Mouse (Mus musculus): ENCODE measurements around the gene Kcnma1.

The Kcnma1 gene

DNA sequence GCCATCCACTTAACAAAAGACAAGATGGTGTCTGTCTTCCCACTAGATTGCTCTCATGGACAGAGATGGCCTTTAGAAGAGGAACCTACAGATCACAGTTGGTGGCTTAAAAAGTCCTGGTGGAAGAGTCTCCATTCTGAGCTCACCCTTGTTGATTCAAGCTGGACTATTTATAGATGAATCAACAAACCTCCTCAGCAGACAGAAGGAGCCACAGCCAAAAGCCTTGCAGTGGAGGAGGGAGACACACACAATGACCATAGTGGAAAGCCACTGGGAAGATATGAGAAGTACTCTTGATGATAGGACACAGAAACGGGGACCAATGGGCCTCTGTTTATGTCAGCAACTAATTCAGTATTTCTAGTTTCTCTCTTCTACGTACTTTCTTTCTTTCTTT is 239.7 kb downstream of the Kcnma1 start:
- DNase-seq (ENCODE audit: low read depth): peak; percentile 23

DNA sequence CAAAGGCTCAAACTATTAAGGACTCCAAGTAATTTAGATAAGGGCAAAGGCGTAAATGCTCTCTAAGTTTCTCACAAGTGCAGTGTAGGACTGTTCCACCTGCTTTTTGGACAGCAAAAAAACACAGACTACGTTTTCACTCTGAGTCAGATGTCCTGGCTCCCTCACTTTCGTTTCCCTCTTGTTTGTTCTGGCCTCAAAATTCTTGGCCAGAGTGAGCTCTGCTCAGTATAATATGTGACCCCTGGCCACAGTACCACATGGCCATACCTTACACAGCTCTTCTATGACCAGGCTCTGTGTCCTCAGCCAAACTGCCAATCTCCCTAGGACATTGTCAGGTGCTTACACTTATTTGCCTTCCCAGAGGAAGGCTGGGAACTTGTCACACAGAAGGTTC is 241.6 kb downstream of the Kcnma1 start:
- DNase-seq (ENCODE audit: low read depth): peak; percentile 60

DNA sequence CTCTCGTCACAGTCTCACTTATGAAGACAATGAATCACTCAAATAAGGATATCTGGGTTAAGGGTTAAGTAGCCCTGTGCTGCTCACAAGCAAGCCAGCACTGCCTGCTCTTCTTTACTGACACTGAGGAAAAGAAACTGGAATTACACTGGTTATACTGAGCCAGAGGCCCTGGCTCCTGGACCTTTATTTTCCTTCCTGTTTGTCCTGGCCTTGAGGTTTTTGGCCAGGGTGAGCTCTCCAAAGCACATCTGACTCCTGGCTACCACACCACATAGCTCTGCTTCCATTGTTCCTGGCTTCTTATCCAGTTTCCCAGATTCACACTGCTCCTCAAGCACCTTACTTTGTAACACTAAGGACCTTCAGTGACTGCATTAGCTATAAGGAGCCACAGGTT is 242.5 kb downstream of the Kcnma1 start:
- DNase-seq (ENCODE audit: low read depth): no peak

DNA sequence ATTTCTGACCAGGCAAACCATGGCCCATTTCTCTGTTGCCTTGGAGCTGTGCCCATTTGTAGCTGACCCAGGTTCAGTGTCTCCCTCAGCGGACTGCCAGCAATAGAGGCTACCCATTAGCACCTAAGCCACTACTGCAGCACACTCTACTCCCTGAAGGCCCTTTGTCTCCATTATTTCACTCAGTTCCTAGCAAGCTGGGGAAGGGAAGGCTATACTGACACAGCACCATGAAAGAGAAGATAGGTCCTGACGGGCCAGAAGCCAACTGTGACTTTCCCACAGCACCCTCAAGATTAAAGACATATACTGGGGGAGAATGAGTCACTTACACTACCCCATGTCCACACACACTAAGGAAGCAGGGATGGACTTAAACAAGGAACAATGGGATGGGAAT is 251.8 kb downstream of the Kcnma1 start:
- DNase-seq (ENCODE audit: low read depth): no peak

DNA sequence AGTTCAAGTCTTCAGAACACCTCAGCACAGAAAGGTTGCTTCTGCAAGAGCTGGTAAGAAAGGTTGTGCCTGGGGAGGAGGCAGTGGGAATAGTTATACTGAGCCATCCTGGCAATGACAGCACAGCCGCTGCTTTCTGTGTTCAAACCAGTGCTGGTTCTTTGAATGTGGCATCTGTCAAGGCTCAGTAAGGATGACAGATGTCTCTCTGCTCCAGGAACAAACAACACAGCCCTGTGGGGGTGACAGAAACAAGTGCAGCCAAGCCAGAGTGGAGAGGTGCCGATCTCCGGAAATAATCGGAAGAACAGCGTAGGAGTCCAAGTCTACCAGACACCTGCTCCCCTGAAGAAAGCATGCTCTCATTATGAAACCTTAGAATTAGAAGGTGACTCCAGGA is 254.7 kb downstream of the Kcnma1 start:
- DNase-seq (ENCODE audit: low read depth): no peak

DNA sequence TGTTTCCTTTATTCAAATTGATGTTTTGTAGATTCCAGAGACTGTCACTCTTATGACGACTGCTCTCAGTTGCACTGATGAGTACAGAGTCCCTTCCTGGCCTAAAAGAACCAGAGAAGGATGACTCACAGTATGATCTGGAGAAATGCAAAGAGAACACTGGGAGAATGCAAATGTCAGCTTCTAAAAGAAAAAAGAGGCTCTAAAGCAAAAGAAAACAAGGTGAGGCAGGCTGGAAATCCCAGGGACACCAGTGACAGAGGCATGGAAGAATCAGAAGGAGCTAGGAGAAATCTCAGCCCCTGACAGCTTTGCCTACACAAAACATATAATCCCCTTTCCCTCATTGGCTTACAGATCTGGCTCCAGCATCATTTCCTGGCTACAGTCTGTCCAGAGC is 255.9 kb downstream of the Kcnma1 start:
- peak; percentile 6 for DNase-seq (ENCODE audit: low read depth)

DNA sequence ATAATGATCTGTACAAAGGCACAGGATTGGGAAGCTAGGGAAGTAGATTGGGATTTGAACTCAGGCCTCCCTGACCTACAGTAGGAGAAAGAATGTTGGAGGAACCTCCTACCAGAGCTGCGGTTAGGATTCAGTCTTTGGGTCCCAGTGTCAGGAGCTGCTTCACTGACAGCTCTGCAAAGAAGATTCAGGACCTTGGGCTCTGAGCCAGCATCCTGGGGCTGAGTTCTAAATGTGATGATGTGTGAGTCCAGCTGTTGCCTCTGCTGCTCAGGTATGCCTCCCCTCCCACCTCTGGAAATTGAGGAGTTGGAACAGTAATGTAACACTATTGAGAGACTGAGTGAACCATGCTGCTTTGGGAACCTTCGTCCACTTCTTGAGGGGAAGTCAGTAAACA is 266.3 kb downstream of the Kcnma1 start:
- no peak for DNase-seq (ENCODE audit: low read depth)

DNA sequence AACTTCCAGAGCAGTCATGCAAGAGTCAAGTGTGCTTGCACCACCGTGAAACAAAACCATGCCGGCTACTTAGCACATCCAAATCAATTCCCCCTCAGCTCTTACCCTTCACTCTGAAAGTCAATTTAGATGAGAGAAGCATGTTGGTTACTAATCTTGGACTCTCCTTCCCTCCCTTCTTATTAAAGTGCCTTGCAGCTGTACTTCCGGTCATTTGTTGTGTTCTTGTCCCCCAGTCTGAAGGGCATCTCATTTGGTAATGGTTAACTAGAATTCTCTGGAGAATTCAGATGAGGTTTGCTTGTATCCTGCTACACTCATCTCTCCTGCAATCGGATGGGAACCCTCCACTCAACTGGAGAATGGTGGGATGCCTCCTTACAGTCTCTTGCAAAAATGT is 267.3 kb downstream of the Kcnma1 start:
- no peak for DNase-seq (ENCODE audit: low read depth)

DNA sequence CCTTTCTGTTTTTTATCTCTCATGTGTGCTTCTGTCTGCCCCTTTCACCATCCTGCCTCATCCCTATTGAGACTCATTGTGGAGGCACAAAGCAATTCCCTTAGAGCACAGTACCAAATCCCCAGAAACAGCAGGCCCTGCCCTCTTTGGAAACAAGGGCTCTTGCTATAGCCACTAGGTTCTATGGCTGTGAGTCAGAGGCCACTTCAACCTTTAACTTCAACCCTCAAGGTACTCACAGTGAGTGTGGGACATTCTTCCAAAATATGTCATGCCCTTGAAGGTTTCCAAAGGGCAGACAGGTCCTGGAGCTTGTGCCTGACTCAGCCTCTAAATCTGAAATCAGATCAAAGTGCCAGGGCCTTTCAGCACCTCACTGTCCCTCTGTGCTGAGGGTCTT is 272.8 kb downstream of the Kcnma1 start:
- no peak for DNase-seq (ENCODE audit: low read depth)

DNA sequence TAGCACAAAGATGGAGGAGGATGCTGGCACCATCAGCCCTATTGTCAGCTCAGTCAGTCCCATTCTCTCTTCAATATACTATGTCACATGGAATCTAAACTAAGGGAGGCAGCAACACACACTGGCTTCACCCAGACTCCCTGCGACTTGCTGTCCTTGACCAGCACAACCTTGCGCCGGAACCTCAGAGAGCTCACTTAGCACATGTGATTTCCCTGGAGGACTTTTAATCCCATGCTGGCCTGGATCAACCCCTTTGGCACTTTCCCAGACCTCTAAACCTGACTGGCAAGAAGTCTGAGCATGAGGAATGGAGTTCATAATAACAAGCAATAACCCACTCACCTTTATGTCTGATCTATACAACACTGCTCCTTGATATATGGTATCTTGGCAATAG is 280.1 kb downstream of the Kcnma1 start:
- DNase-seq (ENCODE audit: low read depth): no peak

DNA sequence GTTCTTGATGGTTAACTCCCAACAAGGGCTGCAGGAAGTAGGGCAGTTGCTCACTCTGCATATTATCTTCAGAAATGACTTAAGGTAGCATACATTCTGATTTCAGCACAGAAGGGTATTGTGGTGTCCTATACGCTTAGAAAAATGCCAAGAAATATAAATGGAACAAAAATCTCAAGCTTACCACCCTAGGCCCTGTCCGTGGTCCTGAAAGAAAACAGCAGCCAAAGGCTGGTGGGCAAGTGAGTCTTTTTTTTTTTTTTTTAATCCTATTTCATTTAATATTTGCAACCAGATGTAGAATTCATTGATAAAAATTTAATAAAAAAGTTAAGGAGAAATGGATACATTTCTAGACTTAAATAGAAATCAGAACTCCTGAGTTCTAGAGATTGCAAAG is 284.9 kb downstream of the Kcnma1 start:
- DNase-seq (ENCODE audit: low read depth): peak; percentile 76

DNA sequence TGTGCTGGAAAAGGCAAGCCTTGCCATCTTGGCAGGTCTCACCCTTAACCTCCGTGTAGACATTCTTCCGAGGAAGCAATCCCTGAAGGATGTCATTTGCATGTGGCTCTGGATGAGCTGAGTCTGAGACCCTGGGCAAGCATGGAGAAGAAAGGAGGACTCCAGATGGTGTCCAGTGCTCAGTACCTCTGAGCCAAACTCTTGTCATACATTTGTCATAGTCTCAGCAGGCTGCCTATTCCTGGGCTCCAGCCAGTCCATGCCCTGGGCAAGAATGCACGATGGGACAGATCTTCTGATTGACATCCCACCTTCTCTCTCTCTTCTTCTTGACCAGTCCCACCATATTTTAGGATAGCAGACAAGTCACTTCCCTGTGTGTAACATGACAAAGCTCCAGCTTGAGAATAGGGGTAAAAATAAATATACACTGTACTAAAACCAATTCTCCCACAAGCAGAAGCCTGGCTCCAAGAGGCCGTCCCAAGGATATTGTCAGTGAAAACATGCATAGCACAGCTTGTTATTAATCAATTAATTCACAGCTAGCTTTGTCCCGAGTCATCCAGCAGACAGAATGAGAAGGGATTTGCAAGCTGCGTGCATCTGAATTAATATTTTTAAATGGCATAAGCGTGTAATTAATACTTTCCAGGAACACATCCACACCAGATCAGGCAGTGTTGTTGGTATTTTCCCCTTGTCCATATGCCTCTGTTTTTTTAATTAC is 290.4 kb downstream of the Kcnma1 start:
- no peak for DNase-seq (ENCODE audit: low read depth)

DNA sequence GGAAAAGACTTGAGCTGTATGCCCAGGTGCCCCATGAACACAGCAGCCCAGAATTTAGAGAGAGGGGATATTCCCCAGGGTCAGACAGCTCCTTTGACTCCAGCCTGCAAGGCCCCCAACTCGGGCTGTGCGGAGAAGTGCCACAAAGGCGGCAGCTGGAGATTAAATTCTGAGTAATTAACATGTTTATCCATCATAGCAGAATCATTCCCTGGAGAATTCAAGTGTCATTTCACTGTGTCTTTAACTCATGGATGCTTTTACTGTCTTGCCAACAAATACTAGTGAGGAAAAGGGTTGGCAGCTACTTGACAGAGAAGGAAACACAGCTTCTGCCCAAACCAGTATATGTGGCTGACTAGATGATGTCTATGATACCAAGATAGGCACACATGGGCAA is 295.0 kb downstream of the Kcnma1 start:
- DNase-seq (ENCODE audit: low read depth): no peak

DNA sequence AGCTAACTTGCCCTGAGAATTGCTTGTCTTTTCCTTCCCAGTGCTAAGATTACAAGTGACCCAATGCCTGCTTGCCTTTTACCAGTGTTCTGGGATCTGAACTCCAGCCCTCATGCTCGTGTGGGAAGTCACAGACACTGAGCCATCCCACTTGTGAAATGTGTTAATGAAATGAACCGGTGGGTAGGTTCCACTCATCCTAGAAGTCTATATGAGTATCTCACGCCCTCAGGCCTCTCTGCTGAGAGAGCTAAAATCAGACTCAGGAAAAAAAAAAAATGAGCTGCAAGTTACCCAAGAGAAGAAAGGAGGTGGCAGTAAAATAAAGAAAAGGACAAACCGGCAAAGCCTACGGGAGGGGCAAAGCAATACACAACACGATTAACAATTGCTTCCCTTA is 295.6 kb downstream of the Kcnma1 start:
- no peak for DNase-seq (ENCODE audit: low read depth)

DNA sequence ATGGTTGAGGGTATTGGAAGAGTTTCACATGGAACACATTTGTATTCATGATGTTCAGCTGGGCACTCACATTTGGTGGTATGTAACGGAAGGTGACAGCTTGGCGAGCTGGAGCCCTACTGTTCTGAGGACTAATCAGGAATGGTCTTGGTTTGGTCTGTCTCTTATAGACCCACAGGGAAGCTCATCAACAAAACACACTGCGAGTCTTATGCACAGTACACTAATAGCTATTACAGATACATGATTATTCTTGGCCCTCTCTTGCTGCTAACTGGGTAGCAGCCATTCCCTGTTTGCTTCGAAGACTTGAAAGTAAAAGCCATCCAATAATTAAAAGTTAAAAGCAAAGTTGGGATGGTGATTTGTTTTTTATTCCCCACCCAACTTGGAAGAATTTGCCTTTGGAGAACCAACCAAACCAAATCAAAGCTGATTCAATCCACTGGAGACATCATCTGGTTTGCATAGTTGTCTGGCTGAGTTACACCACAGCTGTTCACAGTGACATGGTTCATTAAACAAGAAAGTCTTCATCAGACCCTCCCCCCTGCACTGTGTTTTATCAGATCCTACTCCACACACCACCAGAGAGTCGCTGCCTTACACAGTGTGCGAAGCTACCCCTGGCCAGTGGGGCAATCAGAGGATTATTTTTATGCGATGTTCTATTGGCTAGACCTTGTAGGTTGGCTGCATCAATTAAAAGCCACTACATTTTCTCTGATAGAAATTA is 299.7 kb downstream of the Kcnma1 start:
- DNase-seq (ENCODE audit: low read depth): peak; percentile 11

DNA sequence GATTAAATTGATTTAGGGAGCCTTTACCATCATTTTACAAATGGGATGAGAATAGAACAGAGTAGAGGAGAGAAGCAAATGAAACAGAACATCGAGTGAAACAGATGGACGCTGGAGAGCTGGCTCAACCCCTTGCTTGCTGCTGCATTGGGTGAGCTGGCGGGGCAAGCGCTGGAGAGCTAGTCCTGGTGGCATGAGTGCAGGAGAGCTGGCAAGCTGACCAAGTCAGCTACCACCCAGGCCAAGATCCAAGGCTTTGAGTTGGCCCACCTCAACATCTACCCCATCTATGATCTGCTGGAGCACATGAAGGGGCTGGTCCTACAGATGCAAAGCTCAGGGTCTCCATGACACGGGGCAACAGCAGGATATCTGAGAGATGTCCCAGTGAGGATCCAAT is 301.4 kb downstream of the Kcnma1 start:
- no peak for DNase-seq (ENCODE audit: low read depth)

DNA sequence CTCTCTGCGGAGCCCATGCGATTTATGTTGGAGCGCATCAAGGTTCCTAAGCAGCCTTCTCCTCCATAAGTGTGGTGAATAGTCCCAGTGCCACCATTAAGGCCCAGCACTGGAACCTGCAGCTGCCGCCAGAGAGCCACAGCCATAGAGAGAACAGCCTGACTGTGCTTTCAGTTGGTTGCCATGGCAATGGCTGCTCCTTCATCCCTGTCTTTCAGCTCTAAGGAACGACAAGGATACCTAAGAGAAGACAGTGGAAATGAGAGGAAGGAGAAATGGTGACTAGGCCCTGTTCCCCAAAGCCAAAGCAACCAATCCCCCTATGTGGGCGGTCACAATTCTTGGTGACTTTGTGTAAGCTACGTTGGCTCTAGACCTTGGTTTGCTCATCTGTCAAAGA is 303.3 kb downstream of the Kcnma1 start:
- no peak for DNase-seq (ENCODE audit: low read depth)

DNA sequence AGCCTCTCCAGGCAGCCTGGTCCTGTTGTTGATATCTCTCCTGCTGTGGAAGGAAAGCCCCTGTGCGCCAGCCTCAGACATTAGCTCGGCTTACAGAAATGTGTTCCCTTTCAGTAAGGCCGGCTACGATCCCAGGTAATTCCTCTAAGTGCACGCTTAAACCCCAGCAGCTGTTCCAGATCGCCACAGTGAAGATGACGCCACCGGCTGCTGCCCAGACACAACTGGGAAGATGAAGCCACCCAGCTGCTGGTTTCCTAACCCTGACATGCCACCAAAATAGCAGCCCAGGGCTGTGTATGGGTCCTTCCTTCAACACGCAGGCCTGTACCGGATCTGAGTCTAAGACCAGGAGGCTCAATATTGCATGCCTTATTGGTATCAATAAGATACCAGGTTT is 307.5 kb downstream of the Kcnma1 start:
- no peak for DNase-seq (ENCODE audit: low read depth)

DNA sequence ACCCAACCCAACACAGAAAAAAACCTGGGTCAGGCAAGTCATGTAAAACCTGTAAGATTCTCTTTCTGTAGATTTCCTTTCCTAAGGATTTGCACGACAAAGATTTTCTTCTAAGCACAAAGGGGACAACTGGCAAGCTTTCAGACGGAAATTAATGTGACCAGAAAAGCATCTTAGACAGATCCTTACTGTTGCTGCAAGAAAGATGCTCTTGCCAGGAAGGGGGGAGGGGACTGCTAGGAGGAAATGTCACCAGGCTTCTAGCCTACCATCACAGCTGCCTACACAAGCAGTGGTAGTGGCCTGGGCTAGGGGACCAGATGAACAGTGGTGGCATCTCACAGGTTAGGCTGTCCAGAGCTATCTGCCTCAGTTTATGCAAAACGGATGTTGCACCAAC is 308.6 kb downstream of the Kcnma1 start:
- DNase-seq (ENCODE audit: low read depth): no peak

DNA sequence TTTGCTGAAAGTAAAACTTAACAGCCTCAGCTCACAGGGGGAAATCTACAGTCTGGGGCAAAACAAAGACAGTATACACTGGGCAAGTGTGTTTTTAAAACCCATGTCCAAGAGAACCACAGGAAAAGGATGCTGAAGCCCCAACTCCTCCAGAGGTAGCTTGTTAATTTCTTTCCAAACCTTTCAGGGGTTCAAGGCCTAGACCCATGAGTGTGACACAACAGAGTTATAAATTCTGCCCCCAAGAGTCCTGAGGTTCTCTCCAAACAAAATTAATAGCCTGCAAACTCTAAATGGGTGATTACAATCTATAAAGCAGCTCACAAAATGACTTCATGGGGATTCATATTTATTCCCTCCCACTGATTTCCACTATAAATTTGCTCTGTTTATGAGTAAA is 310.0 kb downstream of the Kcnma1 start:
- no peak for DNase-seq (ENCODE audit: low read depth)

DNA sequence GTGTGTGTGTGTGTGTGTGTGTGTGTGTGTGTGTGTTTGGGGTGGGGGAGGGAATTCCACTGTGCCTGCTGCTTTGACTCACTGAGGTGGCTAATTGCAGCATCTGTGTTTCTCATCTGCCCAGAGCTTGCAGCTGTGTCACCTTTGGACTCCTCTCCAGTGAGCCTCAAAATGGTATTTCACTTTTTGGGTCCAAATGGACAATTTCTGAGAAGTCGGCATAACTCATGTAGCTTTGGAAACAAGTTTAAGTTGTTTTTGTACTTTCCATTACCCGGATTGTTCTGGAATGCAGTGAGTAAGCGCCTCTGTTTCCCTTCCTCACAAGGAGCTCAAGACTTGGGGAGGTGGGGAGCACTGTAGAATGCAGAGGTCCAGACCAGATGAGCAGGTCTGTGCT is 317.9 kb downstream of the Kcnma1 start:
- DNase-seq (ENCODE audit: low read depth): peak; percentile 51

DNA sequence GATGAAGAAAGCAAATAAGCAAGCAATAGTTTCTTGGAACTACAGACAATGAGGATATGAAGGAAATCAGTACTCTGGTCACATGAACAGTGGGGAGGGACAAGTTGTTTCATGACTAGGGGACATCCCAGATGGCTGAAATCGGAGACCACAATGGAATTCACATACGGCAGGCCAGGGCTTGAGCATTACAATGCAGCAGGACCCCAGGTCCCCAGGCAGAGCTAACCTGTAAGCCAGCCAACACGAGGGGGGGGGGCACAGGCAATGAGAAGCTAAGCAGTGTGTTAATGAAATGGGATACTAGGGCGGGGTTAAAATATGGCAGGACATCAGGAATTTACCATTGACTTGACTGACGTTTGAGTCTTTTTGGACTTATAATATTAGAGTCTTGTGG is 324.6 kb downstream of the Kcnma1 start:
- DNase-seq (ENCODE audit: low read depth): no peak

DNA sequence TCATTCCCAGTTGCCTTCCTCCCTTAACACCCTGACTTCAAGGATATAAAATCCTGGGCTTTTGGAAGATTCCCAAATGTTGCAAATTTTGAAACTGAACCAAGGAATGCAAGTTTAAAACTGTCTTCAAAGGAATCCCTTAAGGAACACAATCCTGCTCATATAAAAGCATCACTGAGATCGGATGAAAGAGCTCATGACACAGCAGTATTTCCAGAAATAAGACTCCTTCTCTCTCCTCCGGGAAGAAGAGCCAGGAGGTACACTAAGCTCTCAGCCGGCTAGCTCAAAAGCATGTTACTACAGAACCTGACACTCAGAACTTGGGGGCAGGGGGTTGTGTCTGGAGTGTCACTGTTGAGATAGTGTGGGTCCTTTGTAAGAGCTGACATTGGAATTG is 325.8 kb downstream of the Kcnma1 start:
- peak; percentile 28 for DNase-seq (ENCODE audit: low read depth)

DNA sequence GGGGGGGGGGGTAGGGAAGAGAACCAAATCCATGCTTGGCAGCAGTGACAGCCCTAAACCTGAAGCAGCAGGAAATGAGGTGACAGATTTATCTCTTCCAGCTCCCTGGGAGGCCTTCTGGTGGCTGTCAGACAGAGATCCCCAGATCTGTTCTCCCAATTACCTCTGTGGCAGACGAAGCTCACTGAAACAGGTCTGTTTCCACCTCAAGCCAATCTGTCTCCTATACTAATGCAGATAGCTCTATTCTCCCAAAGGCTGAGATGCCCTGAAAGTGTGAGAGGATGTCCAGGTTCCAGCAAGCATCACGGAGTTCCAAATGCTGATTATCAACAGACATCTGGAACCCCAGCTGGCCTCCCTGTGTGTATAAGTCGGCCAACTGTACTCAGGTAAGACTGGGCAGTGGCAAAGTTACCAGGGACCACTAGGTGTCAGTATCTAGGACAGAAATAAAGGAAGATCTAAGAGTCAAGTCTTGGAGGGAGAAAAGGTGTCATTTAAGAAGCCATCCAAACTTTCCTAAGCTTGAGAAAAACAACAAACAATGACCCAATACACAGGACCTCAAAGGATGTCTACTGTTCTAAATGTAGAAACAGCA is 329.7 kb downstream of the Kcnma1 start:
- DNase-seq (ENCODE audit: low read depth): no peak
